Mouse (Mus musculus): ENCODE data around the gene Flt1. TPM values are rescaled to one million over a fixed set of nuclear protein-coding genes. Genes with fewer than 3 reads are reported as not detected.
"Not testable (repeated sequence)": the region's sequence is repeated elsewhere in the genome, so short reads cannot be mapped to it uniquely, and the experiment has no call there.

Flt1 gene
- total RNA-seq, 2 experiments from 2014 or later, result 26.3 to 28.2 TPM

DNA sequence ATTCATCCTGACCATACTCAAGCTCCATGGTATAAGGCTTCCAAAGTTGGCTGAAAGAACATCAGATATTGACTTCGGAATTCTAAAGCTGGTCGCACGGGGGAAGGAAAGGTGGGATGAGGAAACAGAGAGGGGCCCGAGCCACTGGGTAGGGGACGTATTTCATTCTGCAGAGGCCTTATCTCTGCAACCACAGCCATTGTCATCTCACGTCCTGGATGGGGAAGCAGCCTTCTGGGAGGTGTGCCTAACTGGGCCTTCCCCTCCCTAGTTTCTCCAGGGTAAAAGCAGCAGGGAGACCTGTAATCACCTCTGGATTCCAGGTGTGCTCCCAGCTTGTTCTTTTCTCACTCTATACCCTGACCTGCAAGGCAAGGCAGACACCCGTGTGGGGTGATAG lies 153.1 kb downstream of the Flt1 start:
- intact Hi-C loops (cut with DNase I), result no loop called here
- DNase-seq, result no peak

DNA sequence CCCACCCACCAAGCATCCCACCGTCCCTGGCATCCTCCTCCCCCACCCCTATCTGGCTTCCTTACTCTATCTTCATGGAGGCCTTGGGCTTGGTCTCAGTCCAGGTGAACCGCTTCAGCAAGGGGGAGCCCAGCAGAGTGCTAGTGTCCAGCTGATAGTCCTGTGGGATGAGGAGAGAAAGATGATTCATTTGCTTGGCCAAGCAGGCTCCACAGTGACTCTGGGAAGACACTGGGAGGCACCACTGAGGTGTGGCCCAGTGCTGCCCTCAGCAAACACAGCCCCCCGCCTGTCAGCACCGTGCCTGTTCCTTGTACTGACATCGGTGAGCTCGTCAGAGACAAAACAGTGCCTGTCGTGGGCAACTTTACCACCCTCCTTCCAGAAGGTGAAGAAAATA lies 159.5 kb downstream of the Flt1 start:
- intact Hi-C loops (cut with DNase I), result no loop called here
- no peak for DNase-seq

DNA sequence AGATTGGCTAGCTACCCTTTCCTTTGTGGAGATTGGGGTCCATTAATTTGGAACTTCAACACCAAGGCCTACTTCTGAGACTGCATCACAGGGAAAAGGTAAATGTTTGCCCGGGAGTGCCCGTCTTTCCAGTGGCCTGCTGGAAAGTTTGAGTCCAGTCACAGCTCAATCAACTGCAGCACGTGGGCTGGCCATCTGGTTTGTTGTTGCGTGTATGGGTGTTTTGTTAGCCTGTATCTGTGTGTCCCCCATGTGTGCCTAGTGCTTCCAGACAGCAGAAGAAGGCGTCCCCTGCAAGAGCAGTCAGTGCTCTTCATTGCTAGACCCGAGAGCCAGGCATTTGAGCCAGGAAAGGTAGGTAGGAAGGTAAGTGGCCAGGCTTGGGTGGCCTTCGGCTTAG lies 160.4 kb downstream of the Flt1 start:
- intact Hi-C loops (cut with DNase I), result no loop called here
- no peak for DNase-seq

DNA sequence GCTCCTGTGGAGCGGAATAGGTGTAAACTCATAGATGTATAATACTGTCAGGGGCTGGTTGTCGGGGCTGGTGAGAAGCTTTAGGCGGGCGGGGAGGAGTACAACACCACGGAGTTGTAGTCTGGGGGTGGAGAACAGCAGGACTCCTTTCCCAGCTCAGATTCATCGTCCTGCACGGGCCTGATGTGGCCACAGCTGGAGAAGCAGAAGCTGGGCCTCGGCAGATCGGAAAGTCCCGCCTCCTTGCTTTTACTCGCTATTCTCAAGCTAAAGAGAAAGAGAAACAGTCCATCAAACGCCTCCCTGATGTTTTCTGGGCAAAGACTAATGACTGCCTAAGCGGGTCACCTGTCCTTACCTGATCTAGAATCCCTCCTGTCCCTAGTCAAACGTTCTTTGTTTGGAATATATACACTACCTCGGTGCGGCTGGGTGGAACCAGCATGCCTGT lies 161.6 kb downstream of the Flt1 start:
- intact Hi-C loops (cut with DNase I), result no loop called here
- DNase-seq, result no peak

DNA sequence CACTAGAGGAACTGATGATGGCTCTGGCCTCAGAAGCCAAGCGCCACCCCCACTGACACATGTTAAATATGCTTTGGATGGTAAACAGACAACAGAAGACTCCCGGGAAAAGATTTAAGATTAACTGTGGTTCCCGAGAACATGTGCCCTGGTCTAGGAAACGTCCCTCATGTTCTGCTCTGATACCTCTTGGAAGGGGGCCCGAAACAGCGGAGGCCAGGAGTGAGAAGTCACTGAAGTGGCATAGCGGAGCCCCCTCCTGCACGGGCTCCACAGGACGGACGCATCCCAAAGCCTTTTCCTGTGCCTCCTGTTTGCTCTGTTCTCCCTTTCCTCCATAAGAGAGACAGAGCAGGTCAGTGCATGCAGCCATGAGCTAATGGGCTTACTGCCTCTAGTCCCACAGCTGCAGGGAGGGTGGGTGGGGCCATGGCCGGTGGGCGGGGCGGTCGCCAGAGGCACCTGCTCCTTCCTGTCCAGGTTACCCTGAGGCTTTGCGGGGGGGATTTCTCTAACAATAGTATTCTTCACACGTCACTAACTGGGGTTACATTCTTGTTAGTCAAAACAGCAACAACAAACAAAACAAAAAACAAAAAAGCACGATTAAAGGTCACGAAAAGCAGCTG lies 162.2 kb downstream of the Flt1 start:
- intact Hi-C loops (cut with DNase I), result no loop called here
- no peak for DNase-seq

DNA sequence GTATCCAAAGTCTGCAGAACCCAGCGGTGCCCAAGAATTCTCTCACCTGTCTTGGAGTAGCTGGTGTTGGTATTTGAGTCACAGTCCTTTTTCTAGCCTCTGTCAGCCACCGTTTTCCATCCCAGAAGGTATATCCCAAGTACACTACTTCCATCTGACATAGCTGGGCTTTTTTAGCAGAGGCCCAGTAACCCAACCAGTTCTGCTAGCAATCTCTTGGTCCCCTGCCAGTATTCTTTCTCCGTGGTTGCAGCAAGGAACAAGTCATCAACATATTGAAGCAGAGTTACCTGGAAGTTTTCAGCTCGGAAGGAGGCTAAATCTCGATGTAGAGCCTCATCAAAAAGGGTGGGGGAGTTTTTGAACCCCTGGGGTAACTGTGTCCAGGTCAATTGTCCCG lies 168.2 kb downstream of the Flt1 start:
- DNase-seq; intact Hi-C loops (cut with DNase I): not testable (repeated sequence)

DNA sequence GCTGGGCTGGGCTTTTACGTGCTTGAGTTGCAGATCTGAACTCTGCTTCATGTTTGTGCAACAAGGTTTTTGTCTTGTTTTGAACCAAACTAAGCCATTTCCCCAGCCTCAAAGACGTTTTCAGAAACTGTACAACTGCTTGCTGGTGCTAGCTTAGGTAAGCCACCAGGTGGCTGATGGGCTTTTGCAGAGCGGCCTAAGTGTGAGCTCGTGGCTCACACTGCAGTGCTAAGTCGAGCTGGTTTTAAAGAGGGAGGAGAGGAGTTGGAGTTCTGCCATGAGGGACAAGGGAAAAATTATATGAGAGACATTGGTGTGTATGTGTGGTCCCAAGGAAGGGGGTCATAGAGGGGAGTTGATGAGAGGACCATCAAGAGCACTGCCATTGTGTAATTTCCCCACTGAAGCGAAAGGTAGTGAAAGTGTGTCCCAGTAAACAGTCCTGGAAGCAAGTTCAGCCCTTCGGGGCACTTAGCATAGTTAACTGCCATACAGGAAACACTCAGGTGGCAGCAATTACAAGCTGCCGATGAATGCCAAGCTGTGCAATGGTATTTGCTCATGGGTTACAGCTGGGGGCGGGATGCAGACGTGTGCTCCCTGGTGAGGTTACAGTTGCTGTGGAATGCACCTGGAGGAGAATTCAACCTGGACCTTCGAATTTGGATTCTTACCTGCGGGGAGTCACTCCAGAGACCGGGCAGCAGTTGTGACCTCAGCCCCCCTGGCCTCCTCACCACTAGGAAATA lies 173.8 kb downstream of the Flt1 start:
- intact Hi-C loops (cut with DNase I), result loop anchor here (5.0 kb wide), 1 partner anchor 135 kb away; no protein-coding TSS in a partner anchor
- no peak for DNase-seq

DNA sequence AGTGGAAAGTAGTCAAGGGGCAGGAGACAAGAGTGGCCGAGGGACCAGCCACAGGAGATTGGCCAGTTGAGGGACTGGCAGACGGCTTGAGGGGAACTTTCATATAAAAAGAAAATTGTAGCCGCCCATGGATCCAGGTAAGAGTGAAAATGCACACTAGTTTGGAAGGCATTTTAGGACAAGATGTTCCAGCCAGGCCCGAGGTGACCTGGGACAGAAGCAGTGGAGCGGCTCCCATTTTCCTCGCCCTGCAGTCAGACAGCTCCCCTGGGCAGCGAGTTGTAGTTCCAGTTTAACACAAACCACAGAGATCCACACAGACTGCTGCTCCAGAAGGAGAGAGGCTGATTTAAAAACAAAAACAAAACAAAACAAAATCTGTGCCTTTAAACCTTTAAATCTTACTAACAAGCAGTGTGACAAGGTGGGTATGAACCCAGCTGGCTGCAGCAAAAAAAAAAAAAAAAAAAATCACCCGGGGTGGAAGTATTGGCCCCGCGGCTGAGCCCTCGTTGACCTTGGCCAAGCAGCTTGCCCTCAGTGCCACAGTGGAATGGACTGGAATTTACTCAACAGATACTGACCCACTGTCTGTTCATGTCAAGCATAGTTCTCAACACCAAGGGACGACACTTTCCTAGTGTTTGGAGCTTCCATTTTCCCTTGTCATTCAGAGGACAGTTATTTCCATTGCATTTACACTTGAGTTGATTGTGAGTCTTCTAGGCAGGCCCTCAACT lies 176.6 kb downstream of the Flt1 start:
- no peak for DNase-seq
- intact Hi-C loops (cut with DNase I), result no loop called here

DNA sequence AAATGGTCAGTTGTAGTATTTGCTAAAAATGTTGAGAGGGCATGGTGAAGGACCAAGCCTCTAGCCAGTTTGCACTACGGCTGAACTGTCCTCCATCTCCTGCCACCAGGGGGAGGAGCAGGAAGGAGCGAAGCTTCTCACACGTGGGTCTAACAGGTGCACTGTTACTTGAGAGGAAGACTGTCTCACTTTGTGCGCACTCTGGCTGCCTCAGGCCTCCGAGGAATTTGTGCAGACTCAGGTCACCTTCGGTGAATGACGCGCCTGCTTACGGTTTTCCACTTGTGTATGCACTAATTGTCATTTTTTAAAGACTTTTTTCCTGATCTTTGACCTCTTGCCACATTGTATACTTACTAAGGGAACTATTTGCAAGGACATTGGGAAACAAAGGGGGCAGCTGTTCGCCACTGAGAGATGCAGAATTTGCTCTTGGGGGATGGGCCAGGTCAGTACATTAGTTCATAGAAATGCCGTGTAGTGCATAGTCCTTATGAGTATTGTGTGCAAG lies 180.0 kb downstream of the Flt1 start:
- peak in 1 of 2 experiments; percentile 24 for DNase-seq
- intact Hi-C loops (cut with DNase I), result no loop called here

DNA sequence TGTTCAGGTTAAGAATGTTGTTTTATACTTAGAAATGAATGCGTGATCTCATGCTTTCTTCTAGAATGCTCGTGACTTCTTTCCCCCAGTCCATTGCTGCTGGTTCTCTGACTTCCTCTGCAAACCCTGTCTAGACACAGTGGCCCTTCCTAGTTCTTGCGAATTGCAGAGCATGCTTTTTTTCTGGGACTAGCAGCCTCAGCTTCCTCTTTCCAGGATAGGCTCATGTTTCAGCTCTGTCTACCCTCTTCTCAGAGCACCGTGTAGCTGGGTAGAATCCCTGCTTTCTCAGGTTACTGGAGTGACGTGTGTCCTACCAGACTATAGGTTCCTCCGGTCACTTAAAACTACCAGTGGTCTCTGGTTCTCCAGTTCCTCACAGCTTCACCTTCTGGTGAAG lies 183.5 kb downstream of the Flt1 start:
- intact Hi-C loops (cut with DNase I), result no loop called here
- no peak for DNase-seq

DNA sequence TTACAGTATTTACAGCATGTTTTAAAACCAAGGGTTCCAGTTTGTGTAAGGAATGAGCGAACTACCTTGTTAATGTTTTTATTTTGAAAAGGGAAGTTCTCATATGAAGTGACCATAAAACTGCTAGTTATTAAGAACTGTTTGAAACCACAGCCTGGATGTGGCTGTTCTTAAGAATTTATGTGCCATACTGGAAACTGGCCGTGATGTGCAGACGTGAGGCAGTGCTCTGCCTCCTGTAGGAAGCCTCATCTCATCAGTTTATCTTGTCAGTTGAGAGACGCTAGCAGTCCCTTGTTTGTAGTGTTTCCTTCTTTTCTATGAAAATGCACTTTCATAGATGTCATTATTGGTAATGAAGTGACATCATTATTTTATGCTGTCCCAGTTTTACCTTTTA lies 186.0 kb downstream of the Flt1 start:
- no peak for DNase-seq
- intact Hi-C loops (cut with DNase I), result no loop called here

DNA sequence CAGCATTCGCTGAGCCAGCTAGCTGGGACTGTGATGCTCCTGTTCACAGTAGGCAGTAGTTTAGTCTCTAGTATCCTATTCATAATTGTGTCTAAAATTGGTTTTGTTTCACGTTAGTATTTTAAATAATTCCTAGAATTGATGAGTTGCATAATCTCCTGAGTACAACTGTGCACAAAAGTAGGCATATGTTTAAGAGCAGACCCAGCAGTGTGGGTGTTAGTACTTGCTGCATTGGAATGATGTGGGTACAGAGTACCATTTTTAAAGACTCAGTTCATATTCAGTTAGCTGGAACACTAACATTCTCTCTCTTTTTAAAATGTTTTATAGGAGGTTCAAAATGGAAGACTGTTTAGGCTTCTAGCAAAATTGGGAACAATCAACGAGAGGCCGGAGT lies 186.4 kb downstream of the Flt1 start:
- no peak for DNase-seq
- intact Hi-C loops (cut with DNase I), result no loop called here

DNA sequence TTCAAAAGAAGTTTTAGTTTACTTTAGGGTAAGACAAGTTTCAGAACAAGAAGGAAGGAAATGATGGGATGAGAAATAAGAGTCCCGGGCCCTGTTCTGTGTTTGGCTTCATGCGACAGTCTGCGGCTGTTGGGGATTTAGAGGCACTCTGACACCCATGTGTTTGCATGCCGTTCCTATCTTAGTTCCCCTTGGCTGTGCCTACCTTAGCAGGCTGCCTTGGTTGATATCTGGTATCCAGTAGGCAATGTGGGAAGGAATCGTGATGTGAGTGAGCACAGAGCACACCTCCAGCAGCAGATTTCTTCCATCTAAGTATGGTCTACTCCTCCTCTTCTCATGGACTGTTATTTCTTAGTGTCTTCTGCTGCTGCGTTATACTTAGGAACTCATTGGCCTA lies 193.8 kb downstream of the Flt1 start:
- intact Hi-C loops (cut with DNase I), result no loop called here

DNA sequence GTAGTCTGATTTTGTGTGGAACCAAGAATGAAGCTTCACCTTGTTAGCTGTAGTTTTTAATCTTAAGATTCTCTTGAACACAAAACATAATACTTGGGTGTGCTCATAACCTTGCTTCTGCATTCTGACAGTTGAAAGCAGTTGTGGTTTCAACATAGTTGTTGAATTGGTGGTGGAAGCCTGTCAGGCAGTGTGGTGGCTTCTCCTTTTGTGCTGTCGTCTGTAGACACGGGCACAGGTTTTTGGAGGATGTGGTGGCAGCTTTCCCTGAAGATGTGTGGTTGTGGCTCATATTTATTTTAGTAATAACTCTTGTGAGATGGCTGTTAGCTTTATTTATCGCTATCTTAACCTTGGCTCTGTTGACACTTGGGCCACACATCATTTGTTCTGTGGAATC lies 198.0 kb downstream of the Flt1 start:
- DNase-seq, result no peak
- intact Hi-C loops (cut with DNase I), result no loop called here

More for the DNA sequence above, 193.8 kb downstream of the Flt1 start:
- no peak for DNase-seq

DNA sequence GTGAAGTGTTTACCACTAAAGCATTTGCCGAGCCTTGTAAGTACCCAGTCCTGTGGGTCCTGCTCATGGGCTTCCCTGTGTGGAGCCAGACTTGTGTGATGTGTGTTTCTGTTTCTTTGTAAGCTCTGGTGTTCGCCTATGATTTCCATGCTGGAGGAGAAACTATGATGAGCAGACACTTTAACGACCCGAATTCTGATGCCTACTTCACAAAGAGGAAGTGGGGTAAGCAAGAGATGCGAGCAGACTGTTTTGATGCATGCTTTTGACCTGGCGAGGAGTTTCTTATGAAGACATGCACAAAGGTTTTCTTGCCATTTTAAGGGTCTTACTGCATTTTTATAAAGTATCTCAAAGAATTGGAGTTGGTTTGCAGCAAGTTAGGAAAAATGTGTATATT lies 198.8 kb downstream of the Flt1 start:
- intact Hi-C loops (cut with DNase I), result no loop called here
- DNase-seq, result no peak

Other genes starting within 250 kb of the Flt1 start
- gene Pomp, start 134.4 kb upstream of the Flt1 start, total RNA-seq (2021), result 100 to 1,000 TPM; 130 to 131 TPM
- gene Slc46a3, start 168.8 kb upstream of the Flt1 start, total RNA-seq (2021), result 1 to 10 TPM; 9.4 to 9.9 TPM
- gene Mtus2, start 231.3 kb upstream of the Flt1 start, total RNA-seq (2021), result under 1 TPM; 0.08 to 0.25 TPM

Data from gastrocnemius, postnatal 36 days (tissue).